Mouse (Mus musculus) forebrain, postnatal 0 days (tissue): Measurements from ENCODE around the gene Xylb. TPM values are rescaled to one million over a fixed set of nuclear protein-coding genes. Genes with fewer than 3 reads are reported as not detected.

Experiments used
- ATAC-seq: fragments of 200-750 bp; cut with Nextera tagmentation; 2 replicates; pipeline ENCODE4 v1.8.0; 2017; ENCODE audit warnings: mild to moderate bottlenecking, moderate library complexity
- DNase-seq: peaks from one replicate; pipeline ENCODE4 v3.0.0-alpha.2; 2015
- H3K27ac ChIP-seq: fragments of 300-500 bp; sonication (generic); 2 replicates; pipeline ENCODE4 v1.5.1; 2014; ENCODE audit warnings: low read depth, mild to moderate bottlenecking, antibody characterized with exemption, low read length, moderate library complexity, mixed read lengths
- H3K27me3 ChIP-seq: fragments of 300-500 bp; sonication (generic); 2 replicates; pipeline ENCODE4 v1.6.1; 2014; ENCODE audit warnings: mild to moderate bottlenecking, low read length, mixed read lengths; ENCODE audit not compliant: insufficient read depth
- H3K36me3 ChIP-seq: fragments of 300-500 bp; sonication (generic); 2 replicates; pipeline ENCODE4 v1.6.1; 2014; ENCODE audit warnings: mild to moderate bottlenecking, moderate library complexity; ENCODE audit not compliant: insufficient read depth
- H3K4me1 ChIP-seq: fragments of 300-500 bp; sonication (generic); 2 replicates; pipeline ENCODE4 v1.6.1; 2014; ENCODE audit warnings: antibody characterized with exemption; ENCODE audit not compliant: insufficient read depth
- H3K4me2 ChIP-seq: fragments of 300-500 bp; sonication (generic); 2 replicates; pipeline ENCODE4 v1.6.1; 2014; ENCODE audit warnings: low read depth, mild to moderate bottlenecking, moderate library complexity
- H3K4me3 ChIP-seq: fragments of 300-500 bp; sonication (generic); 2 replicates; pipeline ENCODE4 v1.5.1; 2014; ENCODE audit warnings: low read depth, low read length, mixed read lengths
- H3K9ac ChIP-seq: fragments of 300-500 bp; sonication (generic); 2 replicates; pipeline ENCODE4 v1.6.1; 2014; ENCODE audit warnings: mild to moderate bottlenecking
- H3K9me3 ChIP-seq: fragments of 300-500 bp; sonication (generic); 2 replicates; pipeline ENCODE4 v1.6.1; 2016; ENCODE audit warnings: low read length
- CTCF ChIP-seq: sonication (generic); IDR thresholded peaks from 2 replicates; pipeline ENCODE4 v1.5.1; 2016; ENCODE audit warnings: antibody characterized with exemption, control low read depth, low read depth
- WGBS: fragments of 180-500 bp; shearing (Covaris S2); extraction: QIAGEN DNeasy Blood & Tissue Kit; methylation state at CpG from one replicate; pipeline ENCODE4 v1.1.7; 2014; 5-methylcytosine and 5-hydroxymethylcytosine counted together
- polyA plus RNA-seq: library from polyadenylated mRNA; unstranded; fragments of >200 nt; fragmentation: Nextera tagmentation; extraction: Ambion mirVana; gene quantifications from 2 replicates; pipeline ENCODE4 v1.2.1, GENCODE M21; 2015
- total RNA-seq: library from RNA; depleted of rRNA; stranded (reverse); fragments of >200 nt; gene quantifications from 2 replicates; pipeline ENCODE4 v1.2.3, GENCODE M21; 2014; rRNA removed

Xylb gene
- 5.0 and 9.0 TPM in 2 replicates for total RNA-seq
- polyA plus RNA-seq: 2.6 and 3.7 TPM in 2 replicates

DNA sequence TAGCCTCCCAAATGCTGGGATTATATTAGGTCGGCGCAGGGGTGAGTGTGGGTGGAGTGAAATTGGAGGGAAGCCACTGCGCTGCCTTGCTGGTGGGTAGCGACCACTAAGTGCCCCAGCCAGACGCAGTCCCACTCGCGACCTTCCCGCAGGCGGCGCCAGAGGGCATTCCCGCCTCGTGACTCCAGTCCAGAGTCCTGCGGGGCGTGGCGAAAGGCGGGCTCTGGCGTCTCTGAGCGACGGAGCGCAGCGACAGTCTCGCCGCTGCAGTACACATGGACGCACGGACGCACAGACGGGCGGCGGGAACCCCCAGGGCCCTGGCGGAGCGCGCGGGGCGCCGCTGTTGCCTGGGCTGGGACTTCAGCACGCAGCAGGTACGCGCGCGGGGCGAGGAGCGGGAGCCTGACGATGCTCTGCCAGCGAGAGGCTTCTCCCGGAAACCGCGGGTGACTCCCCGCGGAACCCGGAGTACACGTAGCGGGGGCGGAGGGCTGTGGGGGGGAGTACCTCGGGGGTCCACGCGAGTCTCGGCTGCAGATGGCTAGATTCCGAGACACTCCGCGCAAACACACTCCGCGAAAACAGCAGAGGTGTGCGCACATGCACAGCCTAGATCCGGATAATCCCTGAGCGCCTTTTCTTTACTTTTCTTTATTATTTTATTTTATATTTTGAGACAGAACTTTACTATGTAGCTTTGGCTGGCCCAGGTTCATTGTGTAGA, at the start of gene Xylb:
Gene Xylb (plus strand): TSS at position 51 of the 727 bp plus-strand sequence.
- Histone ChIP-seq H3K4me2 (peak within 1 kb of the TSS; percentile 88), H3K4me3 (peak within 1 kb of the TSS; percentile 53), H3K27me3 (no peaks in the 10 kb centered on the region), H3K9ac (peak within 1 kb of the TSS; percentile 54), H3K27ac (no peak within 1 kb of the TSS), H3K36me3 (no peaks in the 10 kb centered on the region), H3K4me1 (no peaks in the 10 kb centered on the region), H3K9me3 (no peaks in the 10 kb centered on the region)
- peak; percentile 85 for TF ChIP-seq CTCF
- DNase-seq (peak; percentile 85), ATAC-seq (peak; percentile 94)
- WGBS: 2% methylated on average over 65 of the region's 65 CpGs

DNA sequence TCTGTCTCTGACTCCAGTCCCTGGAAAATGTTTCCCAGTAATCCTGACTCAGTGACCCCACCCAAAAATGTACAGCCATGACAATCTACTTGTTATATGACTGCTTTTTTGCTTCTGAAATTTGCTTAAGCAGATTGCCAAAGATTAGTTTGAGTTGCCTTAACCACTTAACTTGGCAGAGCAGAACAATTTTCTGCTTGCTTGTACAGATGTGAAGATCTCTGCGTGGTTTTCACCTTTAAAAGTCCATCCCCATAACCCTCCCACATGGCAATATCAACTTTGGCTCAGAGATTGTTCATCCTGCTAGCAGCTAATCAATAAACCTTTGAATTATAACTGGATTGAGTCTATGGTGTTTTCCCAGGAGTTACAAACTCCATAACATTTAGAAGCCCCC, 48.1 kb upstream of the Xylb start:
- no peak for TF ChIP-seq CTCF
- no peak for ATAC-seq
- Histone ChIP-seq H3K9ac (no peak overlapping the region), H3K4me3 (no peak overlapping the region), H3K4me2 (no peak overlapping the region), H3K27ac (no peak overlapping the region), H3K27me3 (no peaks in the 10 kb centered on the region), H3K4me1 (no peaks in the 10 kb centered on the region), H3K9me3 (no peaks in the 10 kb centered on the region), H3K36me3 (no peaks in the 10 kb centered on the region)
- WGBS: 98% methylated on average over 1 of the region's 1 CpGs
- no peak for DNase-seq

DNA sequence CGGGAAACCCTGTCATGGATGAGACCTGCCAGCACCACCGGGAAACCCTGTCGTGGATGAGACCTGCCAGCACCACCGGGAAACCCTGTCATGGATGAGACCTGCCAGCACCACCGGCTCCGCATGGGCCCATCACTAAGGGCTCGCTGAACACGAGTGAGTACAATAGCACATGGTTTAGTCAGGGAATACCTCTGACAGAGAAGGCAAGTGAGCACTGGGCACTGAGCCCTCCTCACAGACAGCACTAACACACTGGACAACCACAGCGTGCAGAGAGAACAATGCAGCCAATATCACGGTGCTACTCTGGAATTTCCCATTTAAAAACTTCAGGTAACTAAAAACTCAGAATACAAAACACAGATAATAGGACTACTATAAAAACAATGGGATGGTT, 44.1 kb upstream of the Xylb start:
- no peak for DNase-seq
- Histone ChIP-seq H3K36me3 (no peaks in the 10 kb centered on the region), H3K9me3 (no peaks in the 10 kb centered on the region), H3K4me3 (no peak overlapping the region), H3K27ac (no peak overlapping the region), H3K4me1 (no peaks in the 10 kb centered on the region), H3K27me3 (no peaks in the 10 kb centered on the region), H3K4me2 (no peak overlapping the region), H3K9ac (no peak overlapping the region)
- TF ChIP-seq CTCF: no peak
- no peak for ATAC-seq
- 80% methylated on average over 10 of the region's 10 CpGs for WGBS

DNA sequence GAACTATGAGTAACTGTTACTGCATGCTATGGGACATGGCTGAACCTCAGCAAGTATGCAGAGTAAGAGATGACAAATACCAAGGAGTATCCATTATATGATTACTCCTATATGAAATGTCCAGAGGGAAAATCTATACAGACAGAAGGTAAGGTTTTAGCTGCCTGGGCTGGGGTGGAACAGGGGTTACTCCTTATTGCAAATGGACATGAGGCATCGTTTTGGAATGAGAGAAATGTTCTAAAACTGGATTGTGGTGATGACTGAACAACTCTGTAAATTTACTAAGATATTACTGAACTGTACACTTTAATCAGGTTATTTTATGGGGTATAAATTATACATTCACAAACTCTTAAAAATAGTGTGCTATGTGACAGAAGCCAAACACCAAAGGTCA, 38.3 kb upstream of the Xylb start:
- 95% methylated on average over 1 of the region's 1 CpGs for WGBS
- no peak overlapping the region for H3K9ac ChIP-seq
- no peak for TF ChIP-seq CTCF
- H3K9me3 ChIP-seq: no peaks in the 10 kb centered on the region
- H3K4me1 ChIP-seq: peaks cover 4% of the 10 kb centered on the region; the same call in 1 of the 2 replicates
- ATAC-seq (no peak), DNase-seq (no peak)
- H3K27me3 ChIP-seq: no peaks in the 10 kb centered on the region
- H3K36me3 ChIP-seq: no peaks in the 10 kb centered on the region
- no peak overlapping the region for H3K4me2 ChIP-seq
- H3K4me3 ChIP-seq: no peak overlapping the region
- H3K27ac ChIP-seq: no peak overlapping the region

DNA sequence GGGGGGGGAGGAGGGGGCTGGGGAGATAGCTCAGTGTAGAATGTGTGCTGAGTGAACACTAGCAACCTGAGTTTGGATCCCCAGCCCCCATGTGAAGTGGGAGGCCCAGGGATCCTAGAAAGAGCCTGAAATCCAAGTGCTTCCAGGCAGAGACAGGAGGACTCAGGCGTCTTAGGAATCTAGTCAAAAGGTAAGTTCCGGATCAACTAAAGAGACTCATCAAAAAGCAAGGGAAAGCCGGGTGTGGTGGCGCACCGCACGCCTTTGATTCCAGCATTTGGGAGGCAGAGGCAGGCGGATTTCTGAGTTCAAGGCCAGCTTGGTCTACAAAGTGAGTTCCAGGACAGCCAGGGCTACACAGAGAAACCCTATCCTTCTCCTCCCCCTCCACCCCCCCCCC, 36.7 kb upstream of the Xylb start:
- TF ChIP-seq CTCF: no peak
- Histone ChIP-seq H3K36me3 (no peaks in the 10 kb centered on the region), H3K4me1 (peaks cover 4% of the 10 kb centered on the region; the same call in 1 of the 2 replicates), H3K9ac (no peak overlapping the region), H3K27ac (no peak overlapping the region), H3K4me2 (peak overlapping the region; percentile 75), H3K27me3 (no peaks in the 10 kb centered on the region), H3K9me3 (no peaks in the 10 kb centered on the region), H3K4me3 (no peak overlapping the region)
- 86% methylated on average over 7 of the region's 7 CpGs for WGBS
- ATAC-seq: no peak
- no peak for DNase-seq

DNA sequence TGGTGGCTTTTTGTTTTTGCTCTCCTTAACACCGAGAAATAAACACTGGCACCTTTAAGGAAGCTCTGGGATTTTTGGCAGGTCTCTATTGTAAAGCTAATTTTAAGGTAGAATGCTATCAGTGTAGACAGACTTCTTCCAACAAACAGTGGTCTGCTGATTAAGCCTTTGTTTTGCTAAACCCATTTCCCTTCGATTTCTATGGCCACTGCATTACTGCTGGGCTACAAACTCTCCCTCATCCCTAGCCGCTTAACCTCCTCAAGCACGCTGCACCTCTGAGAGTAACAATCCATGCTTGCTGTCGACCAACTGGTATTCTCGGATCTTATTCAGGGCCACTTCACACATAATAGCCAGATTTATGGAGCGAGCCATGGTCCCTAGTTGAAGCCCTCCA, 36.2 kb upstream of the Xylb start:
- TF ChIP-seq CTCF: no peak
- no peak overlapping the region for H3K27ac ChIP-seq
- no peaks in the 10 kb centered on the region for H3K36me3 ChIP-seq
- no peak for DNase-seq
- no peaks in the 10 kb centered on the region for H3K9me3 ChIP-seq
- no peaks in the 10 kb centered on the region for H3K27me3 ChIP-seq
- H3K4me3 ChIP-seq: peak overlapping the region; percentile 70
- WGBS: 6% methylated on average over 7 of the region's 7 CpGs
- ATAC-seq: no peak
- peak overlapping the region; percentile 75 for H3K4me2 ChIP-seq
- H3K9ac ChIP-seq: peak overlapping the region; percentile 84; the same call in 1 of the 2 replicates
- H3K4me1 ChIP-seq: peaks cover 4% of the 10 kb centered on the region; the same call in 1 of the 2 replicates

DNA sequence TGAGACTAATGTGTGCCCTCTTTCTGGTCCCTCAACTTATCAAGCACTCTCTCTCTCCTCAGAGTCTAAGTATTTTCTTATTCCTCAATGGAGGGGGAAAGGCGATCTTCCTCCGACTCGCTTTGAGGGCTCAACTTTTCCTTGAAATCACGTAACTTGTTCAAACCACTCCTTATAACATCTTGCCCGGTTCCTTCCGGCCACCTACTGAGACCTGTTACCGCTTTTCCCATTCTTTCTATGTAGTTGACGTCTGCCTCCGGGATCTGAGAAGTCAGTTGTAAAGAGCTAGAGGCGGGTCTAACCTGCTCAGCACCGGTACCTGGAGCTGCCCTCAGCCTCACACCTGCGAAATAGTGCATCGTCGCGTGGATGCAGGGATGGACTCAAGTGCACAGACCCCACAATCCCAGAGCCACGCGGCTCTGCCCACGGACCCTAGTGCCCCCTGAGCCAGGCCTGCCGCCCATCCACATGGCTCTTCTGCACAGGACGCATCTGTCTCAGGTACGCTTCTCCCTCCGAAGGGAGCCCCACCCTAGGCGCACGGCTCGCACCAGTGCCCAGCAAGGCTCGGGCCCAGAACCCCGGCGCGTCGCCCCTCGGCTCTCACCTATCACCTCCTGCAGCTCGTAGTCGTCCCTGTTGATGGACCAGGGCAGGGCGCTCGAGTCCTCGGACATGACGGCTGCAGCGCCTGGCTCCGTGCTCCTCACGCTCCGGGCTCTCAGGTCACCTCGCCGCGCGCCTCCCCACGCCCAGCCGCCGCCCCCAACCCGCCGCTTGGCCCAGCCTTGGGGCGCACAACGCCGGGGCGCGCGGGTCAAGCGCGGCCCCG, 35.6 kb upstream of the Xylb start:
- Histone ChIP-seq H3K9ac (peak overlapping the region; percentile 84), H3K27ac (peak overlapping the region; percentile 94), H3K4me3 (peak overlapping the region; percentile 70), H3K4me2 (peak overlapping the region; percentile 75), H3K36me3 (no peaks in the 10 kb centered on the region), H3K27me3 (no peaks in the 10 kb centered on the region), H3K4me1 (peaks cover 4% of the 10 kb centered on the region; the same call in 1 of the 2 replicates), H3K9me3 (no peaks in the 10 kb centered on the region)
- ATAC-seq: no peak; the same call in none of the 2 replicates
- no peak for TF ChIP-seq CTCF
- WGBS: 2% methylated on average over 51 of the region's 59 CpGs
- peak; percentile 18 for DNase-seq
